Mouse (Mus musculus): ENCODE measurements around the gene Ror1.

GRCm38 (mm10) chr4:100196255-100196793 is 100.7 kb downstream of the Ror1 start:
- TF ChIP-seq CTCF (IDR thresholded peaks at IDR 0.05; ENCODE audit: insufficient read depth, low read depth, low read length) (no peak), POLR2A (IDR thresholded peaks at IDR 0.05; ENCODE audit: insufficient read depth, low read depth, low read length) (no peak)

All from olfactory bulb, adult 2 months (tissue).